Mouse (Mus musculus) heart, embryonic 16.5 days (tissue): ENCODE results near the gene Sirt2. TPM values are rescaled to one million over a fixed set of nuclear protein-coding genes. Genes with fewer than 3 reads are reported as not detected.

ENCODE experiments used
- ATAC-seq: fragments of 200-750 bp; cut with Nextera tagmentation; replicated peaks from 2 replicates; pipeline ENCODE4 v1.8.0; 2017; ENCODE audit warnings: moderate number of reproducible peaks; ENCODE audit not compliant: insufficient read depth, low FRiP score; ENCODE audit errors: extremely low read depth
- H3K27ac ChIP-seq: fragments of 300-500 bp; sonication (generic); 2 replicates; pipeline ENCODE4 v1.5.1; 2014; ENCODE audit warnings: mild to moderate bottlenecking, low read length, control low read depth, moderate library complexity
- H3K27me3 ChIP-seq: fragments of 300-500 bp; sonication (generic); 2 replicates; pipeline ENCODE4 v1.6.1; 2014; ENCODE audit warnings: low read length, mixed read lengths; ENCODE audit not compliant: control insufficient read depth, insufficient read depth
- H3K36me3 ChIP-seq: fragments of 300-500 bp; sonication (generic); 2 replicates; pipeline ENCODE4 v1.6.1; 2014; ENCODE audit not compliant: control insufficient read depth, insufficient read depth
- H3K4me1 ChIP-seq: fragments of 300-500 bp; sonication (generic); 2 replicates; pipeline ENCODE4 v1.6.1; 2014; ENCODE audit warnings: low read length, mixed read lengths; ENCODE audit not compliant: control insufficient read depth, insufficient read depth
- H3K4me2 ChIP-seq: fragments of 300-500 bp; sonication (generic); 2 replicates; pipeline ENCODE4 v1.6.1; 2014; ENCODE audit warnings: low read depth, mild to moderate bottlenecking, control low read depth, low read length
- H3K4me3 ChIP-seq: fragments of 300-500 bp; sonication (generic); 2 replicates; pipeline ENCODE4 v1.5.1; 2014; ENCODE audit warnings: mild to moderate bottlenecking, control low read depth, low read length
- H3K9ac ChIP-seq: fragments of 300-500 bp; sonication (generic); 2 replicates; pipeline ENCODE4 v1.6.1; 2014; ENCODE audit warnings: low read length, control low read depth
- H3K9me3 ChIP-seq: fragments of 300-500 bp; sonication (generic); replicated peaks from 2 replicates; pipeline ENCODE4 v1.6.1; 2016; ENCODE audit warnings: low read length; ENCODE audit not compliant: control insufficient read depth
- WGBS: fragments of 180-500 bp; shearing (Covaris S2); extraction: QIAGEN DNeasy Blood & Tissue Kit; methylation state at CpG from one replicate; pipeline ENCODE4 v1.1.7; 2014; 5-methylcytosine and 5-hydroxymethylcytosine counted together
- polyA plus RNA-seq: library from polyadenylated mRNA; unstranded; fragments of >200 nt; fragmentation: Nextera tagmentation; extraction: Ambion mirVana; gene quantifications from 2 replicates; pipeline ENCODE4 v1.2.1, GENCODE M21; 2015

Gene Sirt2
- polyA plus RNA-seq, 1 experiment from 2014 or later = 60.4 TPM

DNA sequence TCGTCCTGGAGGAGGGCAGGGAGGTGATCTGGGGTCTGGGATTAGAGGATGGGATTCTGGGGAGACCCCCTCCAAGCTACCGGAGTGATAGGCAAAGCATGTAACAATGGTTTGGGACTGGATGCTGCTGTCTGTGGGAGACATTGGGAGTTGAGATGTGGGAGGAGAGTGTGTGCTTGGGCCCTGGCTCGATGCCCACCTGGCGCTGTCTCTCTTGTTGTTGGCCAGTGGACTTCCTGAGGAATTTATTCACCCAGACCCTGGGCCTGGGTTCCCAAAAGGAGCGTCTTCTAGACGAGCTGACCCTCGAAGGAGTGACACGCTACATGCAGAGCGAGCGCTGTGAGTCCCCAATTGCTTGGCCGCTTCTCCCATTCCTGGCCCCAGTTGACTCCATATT is 5.3 kb downstream of the Sirt2 start:
- no peaks in the 10 kb centered on the region; the same call in 1 of the 2 replicates for H3K36me3 ChIP-seq
- no peak overlapping the region for H3K9ac ChIP-seq
- 85% methylated on average over 11 of the region's 11 CpGs for WGBS
- ATAC-seq = no peak
- no peak overlapping the region for H3K4me3 ChIP-seq
- H3K4me2 ChIP-seq = no peak overlapping the region
- no peaks in the 10 kb centered on the region for H3K27me3 ChIP-seq
- H3K4me1 ChIP-seq = peaks cover 5% of the 10 kb centered on the region; the same call in 1 of the 2 replicates
- H3K27ac ChIP-seq = no peak overlapping the region
- H3K9me3 ChIP-seq = no peaks in the 10 kb centered on the region

DNA sequence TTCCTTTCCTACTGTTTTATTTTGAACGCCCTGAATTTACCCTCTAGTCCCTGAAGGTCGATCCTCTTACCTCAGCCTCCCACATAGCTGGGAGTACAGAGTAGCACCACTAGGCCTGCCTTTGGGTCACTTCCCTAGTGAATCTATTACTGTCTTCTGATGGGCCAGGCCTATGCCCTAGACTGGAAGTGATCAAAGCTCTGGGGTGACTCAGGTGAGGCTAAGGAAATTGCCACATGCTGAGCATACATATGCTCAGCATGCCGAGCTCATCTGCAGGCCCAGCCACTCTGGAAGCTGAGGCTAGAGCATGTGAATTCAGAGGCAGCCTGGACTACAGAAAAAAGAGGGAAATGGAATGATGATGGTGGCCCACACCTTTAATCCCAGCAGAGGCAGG is 6.6 kb downstream of the Sirt2 start:
- no peaks in the 10 kb centered on the region for H3K4me1 ChIP-seq
- no peak overlapping the region for H3K4me3 ChIP-seq
- no peak for ATAC-seq
- H3K9ac ChIP-seq = no peak overlapping the region
- H3K27me3 ChIP-seq = no peaks in the 10 kb centered on the region
- H3K9me3 ChIP-seq = no peaks in the 10 kb centered on the region
- no peak overlapping the region for H3K27ac ChIP-seq
- H3K36me3 ChIP-seq = peaks cover 3% of the 10 kb centered on the region; the same call in 1 of the 2 replicates
- 62% methylated on average over 3 of the region's 3 CpGs for WGBS
- no peak overlapping the region for H3K4me2 ChIP-seq

DNA sequence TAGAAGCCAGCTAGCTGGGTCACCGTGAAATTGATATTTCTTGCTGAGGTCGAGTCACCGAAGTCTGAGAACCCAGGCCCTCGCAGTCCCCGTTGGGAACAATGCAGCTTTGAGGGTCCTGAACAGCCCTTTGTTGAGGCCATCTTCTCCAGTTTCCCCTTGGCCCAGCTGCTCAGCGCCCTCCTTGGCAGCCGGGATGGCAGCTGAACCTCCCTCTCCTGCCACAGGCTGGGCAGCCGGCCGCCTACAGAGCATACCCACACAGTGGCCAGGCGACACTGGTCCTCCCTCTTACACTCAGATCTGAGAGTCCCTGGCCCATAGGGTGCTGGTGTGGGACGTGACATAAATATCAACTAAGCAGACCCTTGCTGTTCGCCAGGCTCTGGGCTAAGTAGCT is 7.6 kb downstream of the Sirt2 start:
- Histone ChIP-seq H3K36me3 (peaks cover 3% of the 10 kb centered on the region; the same call in 1 of the 2 replicates), H3K4me3 (no peak overlapping the region), H3K27me3 (no peaks in the 10 kb centered on the region), H3K9me3 (no peaks in the 10 kb centered on the region), H3K9ac (no peak overlapping the region), H3K27ac (no peak overlapping the region), H3K4me1 (no peaks in the 10 kb centered on the region), H3K4me2 (no peak overlapping the region)
- no peak for ATAC-seq
- WGBS = 80% methylated on average over 12 of the region's 12 CpGs

GRCm38 (mm10) chr7:28775129-28775528 is 8.6 kb downstream of the Sirt2 start:
- Histone ChIP-seq H3K4me3 (no peak overlapping the region), H3K9me3 (no peaks in the 10 kb centered on the region), H3K4me1 (peaks cover under 1% of the 10 kb centered on the region), H3K9ac (no peak overlapping the region), H3K27me3 (no peaks in the 10 kb centered on the region), H3K27ac (no peak overlapping the region), H3K4me2 (no peak overlapping the region), H3K36me3 (peaks cover 3% of the 10 kb centered on the region; the same call in 1 of the 2 replicates)
- 91% methylated on average over 7 of the region's 7 CpGs for WGBS
- no peak for ATAC-seq

DNA sequence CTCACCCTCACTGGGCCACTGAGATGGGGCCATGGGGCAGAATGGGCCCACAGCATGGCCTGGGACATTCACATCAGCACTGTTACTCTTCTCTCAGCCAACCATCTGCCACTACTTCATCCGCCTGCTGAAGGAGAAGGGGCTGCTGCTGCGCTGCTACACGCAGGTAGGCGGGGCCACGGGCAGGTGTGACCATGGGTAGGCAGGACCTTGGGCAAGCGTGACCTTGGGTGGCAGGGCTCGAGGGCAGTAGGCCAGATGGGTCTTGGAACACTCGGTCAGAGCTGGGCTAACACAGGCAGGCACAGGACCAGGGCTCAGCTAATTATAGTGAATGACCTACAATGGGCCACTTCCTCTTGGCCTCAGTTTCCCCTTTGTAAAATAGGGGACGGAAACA is 12.3 kb downstream of the Sirt2 start:
- 82% methylated on average over 9 of the region's 9 CpGs for WGBS
- peaks cover 3% of the 10 kb centered on the region; the same call in 1 of the 2 replicates for H3K36me3 ChIP-seq

GRCm38 (mm10) chr7:28780067-28780658 is 13.6 kb downstream of the Sirt2 start:
- peak overlapping the region; percentile 55 for H3K9ac ChIP-seq
- H3K27ac ChIP-seq = peak overlapping the region; percentile 76
- 44% methylated on average over 6 of the region's 6 CpGs for WGBS
- no peak overlapping the region for H3K4me2 ChIP-seq
- ATAC-seq = peak; percentile 69; the same call in 1 of the 2 replicates
- H3K4me1 ChIP-seq = peaks cover 7% of the 10 kb centered on the region
- H3K9me3 ChIP-seq = no peaks in the 10 kb centered on the region
- H3K4me3 ChIP-seq = no peak overlapping the region
- no peaks in the 10 kb centered on the region for H3K27me3 ChIP-seq
- peaks cover 3% of the 10 kb centered on the region; the same call in 1 of the 2 replicates for H3K36me3 ChIP-seq

More for the DNA sequence above, 12.3 kb downstream of the Sirt2 start:
- no peaks in the 10 kb centered on the region for H3K27me3 ChIP-seq
- no peak overlapping the region for H3K4me2 ChIP-seq
- H3K4me1 ChIP-seq = peaks cover 7% of the 10 kb centered on the region
- ATAC-seq = no peak
- no peak overlapping the region for H3K27ac ChIP-seq
- H3K9me3 ChIP-seq = no peaks in the 10 kb centered on the region
- no peak overlapping the region for H3K4me3 ChIP-seq
- no peak overlapping the region for H3K9ac ChIP-seq

GRCm38 (mm10) chr7:28780857-28781256 is 14.3 kb downstream of the Sirt2 start:
- Histone ChIP-seq H3K27ac (peak overlapping the region; percentile 76), H3K36me3 (peaks cover 5% of the 10 kb centered on the region; the same call in 1 of the 2 replicates), H3K4me1 (peaks cover 7% of the 10 kb centered on the region), H3K9ac (peak overlapping the region; percentile 17; the same call in 1 of the 2 replicates), H3K9me3 (no peaks in the 10 kb centered on the region), H3K4me3 (no peak overlapping the region), H3K4me2 (no peak overlapping the region), H3K27me3 (no peaks in the 10 kb centered on the region)
- WGBS = 53% methylated on average over 7 of the region's 7 CpGs
- peak; percentile 34; the same call in 1 of the 2 replicates for ATAC-seq

GRCm38 (mm10) chr7:28781261-28781663 is 14.7 kb downstream of the Sirt2 start:
- H3K27ac ChIP-seq = peak overlapping the region; percentile 76; the same call in 1 of the 2 replicates
- peaks cover 7% of the 10 kb centered on the region for H3K4me1 ChIP-seq
- peaks cover 5% of the 10 kb centered on the region; the same call in 1 of the 2 replicates for H3K36me3 ChIP-seq
- no peaks in the 10 kb centered on the region for H3K27me3 ChIP-seq
- WGBS = 87% methylated on average over 8 of the region's 8 CpGs
- 0 out of 2 replicates have a peak, but pooled peaks have one; percentile 46 for ATAC-seq
- no peaks in the 10 kb centered on the region for H3K9me3 ChIP-seq
- H3K4me2 ChIP-seq = no peak overlapping the region
- no peak overlapping the region for H3K4me3 ChIP-seq
- no peak overlapping the region for H3K9ac ChIP-seq

GRCm38 (mm10) chr7:28785161-28785560 is 18.6 kb downstream of the Sirt2 start:
- WGBS = 77% methylated on average over 5 of the region's 5 CpGs
- Histone ChIP-seq H3K27ac (no peak overlapping the region), H3K36me3 (0 out of 2 replicates have a peak, but pooled peaks cover 2% of the 10 kb centered on the region)

More at GRCm38 (mm10) chr7:28785161-28785560, 18.6 kb downstream of the Sirt2 start:
- H3K27me3 ChIP-seq = no peaks in the 10 kb centered on the region
- ATAC-seq = no peak
- H3K4me2 ChIP-seq = no peak overlapping the region
- H3K4me1 ChIP-seq = peaks cover 6% of the 10 kb centered on the region
- H3K4me3 ChIP-seq = no peak overlapping the region
- no peak overlapping the region for H3K9ac ChIP-seq
- no peaks in the 10 kb centered on the region for H3K9me3 ChIP-seq
